Mouse (Mus musculus): ENCODE data around the gene Slc26a5. TPM values are rescaled to one million over a fixed set of nuclear protein-coding genes. Genes with fewer than 3 reads are reported as not detected.

Gene Slc26a5
- polyA plus RNA-seq, 1 experiment from 2014 or later: not detected

- 66% methylated on average over 3 of the region's 3 CpGs for WGBS
These were observed 33.6 kb downstream of the Slc26a5 start for GRCm38 (mm10) chr5:21831761-21832160.

GRCm38 (mm10) chr5:21828855-21829254, 36.5 kb downstream of the Slc26a5 start:
- 66% methylated on average over 4 of the region's 4 CpGs for WGBS
- Histone ChIP-seq H3K4me1 (ENCODE audit: control insufficient read depth, insufficient read depth, low read length) (no peaks in the 10 kb centered on the region), H3K9me3 (ENCODE audit: control insufficient read depth, low read length) (no peaks in the 10 kb centered on the region), H3K4me3 (ENCODE audit: low read depth, low read length) (no peak overlapping the region), H3K4me2 (ENCODE audit: low read depth, low read length) (no peak overlapping the region), H3K36me3 (ENCODE audit: control insufficient read depth, insufficient read depth, low read length) (no peaks in the 10 kb centered on the region), H3K27ac (replicated peaks; ENCODE audit: low read depth, low read length) (no peak overlapping the region), H3K27me3 (replicated peaks; ENCODE audit: control insufficient read depth, insufficient read depth, low read length) (no peaks in the 10 kb centered on the region), H3K9ac (ENCODE audit: low read depth, low read length) (no peak overlapping the region)
- DNase-seq (ENCODE audit: low spot score) (no peak), ATAC-seq (ENCODE audit: low read depth) (no peak)

More at GRCm38 (mm10) chr5:21831761-21832160, 33.6 kb downstream of the Slc26a5 start:
- ATAC-seq (ENCODE audit: low read depth) (no peak), DNase-seq (ENCODE audit: low spot score) (no peak)
- H3K4me3 ChIP-seq (ENCODE audit: low read depth, low read length): no peak overlapping the region
- no peak overlapping the region for H3K4me2 ChIP-seq (ENCODE audit: low read depth, low read length)
- no peaks in the 10 kb centered on the region for H3K27me3 ChIP-seq (replicated peaks; ENCODE audit: control insufficient read depth, insufficient read depth, low read length)
- no peak overlapping the region for H3K9ac ChIP-seq (ENCODE audit: low read depth, low read length)
- H3K4me1 ChIP-seq (ENCODE audit: control insufficient read depth, insufficient read depth, low read length): no peaks in the 10 kb centered on the region
- no peaks in the 10 kb centered on the region for H3K9me3 ChIP-seq (ENCODE audit: control insufficient read depth, low read length)
- H3K27ac ChIP-seq (replicated peaks; ENCODE audit: low read depth, low read length): no peak overlapping the region
- H3K36me3 ChIP-seq (ENCODE audit: control insufficient read depth, insufficient read depth, low read length): no peaks in the 10 kb centered on the region

GRCm38 (mm10) chr5:21827643-21828042, 37.8 kb downstream of the Slc26a5 start:
- Histone ChIP-seq H3K27ac (replicated peaks; ENCODE audit: low read depth, low read length) (no peak overlapping the region), H3K9me3 (ENCODE audit: control insufficient read depth, low read length) (no peaks in the 10 kb centered on the region), H3K4me1 (ENCODE audit: control insufficient read depth, insufficient read depth, low read length) (no peaks in the 10 kb centered on the region), H3K4me3 (ENCODE audit: low read depth, low read length) (no peak overlapping the region), H3K4me2 (ENCODE audit: low read depth, low read length) (no peak overlapping the region), H3K9ac (ENCODE audit: low read depth, low read length) (no peak overlapping the region), H3K27me3 (replicated peaks; ENCODE audit: control insufficient read depth, insufficient read depth, low read length) (no peaks in the 10 kb centered on the region), H3K36me3 (ENCODE audit: control insufficient read depth, insufficient read depth, low read length) (no peaks in the 10 kb centered on the region)
- ATAC-seq (ENCODE audit: low read depth): peak; percentile 50; the same call in 1 of the 2 replicates
- peak; percentile 13 for DNase-seq (ENCODE audit: low spot score)
- 13% methylated on average over 6 of the region's 6 CpGs for WGBS

GRCm38 (mm10) chr5:21826370-21826769, 39.0 kb downstream of the Slc26a5 start:
- no peaks in the 10 kb centered on the region for H3K36me3 ChIP-seq (ENCODE audit: control insufficient read depth, insufficient read depth, low read length)
- no peaks in the 10 kb centered on the region for H3K27me3 ChIP-seq (replicated peaks; ENCODE audit: control insufficient read depth, insufficient read depth, low read length)
- no peaks in the 10 kb centered on the region for H3K9me3 ChIP-seq (ENCODE audit: control insufficient read depth, low read length)
- H3K4me3 ChIP-seq (ENCODE audit: low read depth, low read length): no peak overlapping the region
- DNase-seq (ENCODE audit: low spot score) (no peak), ATAC-seq (ENCODE audit: low read depth) (no peak)
- 36% methylated on average over 7 of the region's 7 CpGs for WGBS
- H3K4me1 ChIP-seq (ENCODE audit: control insufficient read depth, insufficient read depth, low read length): no peaks in the 10 kb centered on the region
- H3K4me2 ChIP-seq (ENCODE audit: low read depth, low read length): no peak overlapping the region
- H3K9ac ChIP-seq (ENCODE audit: low read depth, low read length): no peak overlapping the region
- no peak overlapping the region for H3K27ac ChIP-seq (replicated peaks; ENCODE audit: low read depth, low read length)

GRCm38 (mm10) chr5:21813994-21814393, 51.4 kb downstream of the Slc26a5 start:
- no peak overlapping the region for H3K4me3 ChIP-seq (ENCODE audit: low read depth, low read length)
- WGBS: 41% methylated on average over 1 of the region's 1 CpGs
- ATAC-seq (ENCODE audit: low read depth): no peak

GRCm38 (mm10) chr5:21810924-21811323, 54.5 kb downstream of the Slc26a5 start:
- no peak overlapping the region for H3K4me2 ChIP-seq (ENCODE audit: low read depth, low read length)
- no peaks in the 10 kb centered on the region for H3K9me3 ChIP-seq (ENCODE audit: control insufficient read depth, low read length)
- ATAC-seq (ENCODE audit: low read depth) (no peak), DNase-seq (ENCODE audit: low spot score) (no peak)
- no peak overlapping the region for H3K9ac ChIP-seq (ENCODE audit: low read depth, low read length)
- no peaks in the 10 kb centered on the region for H3K4me1 ChIP-seq (ENCODE audit: control insufficient read depth, insufficient read depth, low read length)
- 66% methylated on average over 10 of the region's 10 CpGs for WGBS
- H3K36me3 ChIP-seq (ENCODE audit: control insufficient read depth, insufficient read depth, low read length): no peaks in the 10 kb centered on the region
- H3K27ac ChIP-seq (replicated peaks; ENCODE audit: low read depth, low read length): no peak overlapping the region
- no peaks in the 10 kb centered on the region for H3K27me3 ChIP-seq (replicated peaks; ENCODE audit: control insufficient read depth, insufficient read depth, low read length)
- no peak overlapping the region for H3K4me3 ChIP-seq (ENCODE audit: low read depth, low read length)

More at GRCm38 (mm10) chr5:21813994-21814393, 51.4 kb downstream of the Slc26a5 start:
- Histone ChIP-seq H3K9ac (ENCODE audit: low read depth, low read length) (no peak overlapping the region), H3K4me1 (ENCODE audit: control insufficient read depth, insufficient read depth, low read length) (no peaks in the 10 kb centered on the region), H3K36me3 (ENCODE audit: control insufficient read depth, insufficient read depth, low read length) (no peaks in the 10 kb centered on the region), H3K27me3 (replicated peaks; ENCODE audit: control insufficient read depth, insufficient read depth, low read length) (no peaks in the 10 kb centered on the region), H3K4me2 (ENCODE audit: low read depth, low read length) (no peak overlapping the region), H3K9me3 (ENCODE audit: control insufficient read depth, low read length) (no peaks in the 10 kb centered on the region), H3K27ac (replicated peaks; ENCODE audit: low read depth, low read length) (no peak overlapping the region)
- no peak for DNase-seq (ENCODE audit: low spot score)

- WGBS: 90% methylated on average over 4 of the region's 4 CpGs
- Histone ChIP-seq H3K36me3 (ENCODE audit: control insufficient read depth, insufficient read depth, low read length) (peaks cover 40% of the 10 kb centered on the region), H3K9ac (ENCODE audit: low read depth, low read length) (no peak overlapping the region), H3K4me2 (ENCODE audit: low read depth, low read length) (no peak overlapping the region), H3K27me3 (replicated peaks; ENCODE audit: control insufficient read depth, insufficient read depth, low read length) (no peaks in the 10 kb centered on the region), H3K4me1 (ENCODE audit: control insufficient read depth, insufficient read depth, low read length) (no peaks in the 10 kb centered on the region), H3K27ac (replicated peaks; ENCODE audit: low read depth, low read length) (no peak overlapping the region), H3K4me3 (ENCODE audit: low read depth, low read length) (no peak overlapping the region), H3K9me3 (ENCODE audit: control insufficient read depth, low read length) (no peaks in the 10 kb centered on the region)
- ATAC-seq (ENCODE audit: low read depth) (no peak), DNase-seq (ENCODE audit: low spot score) (no peak)
These were observed 60.6 kb downstream of the Slc26a5 start for GRCm38 (mm10) chr5:21804837-21805236.

- no peak overlapping the region for H3K27ac ChIP-seq (replicated peaks; ENCODE audit: low read depth, low read length)
- peaks cover 50% of the 10 kb centered on the region for H3K36me3 ChIP-seq (ENCODE audit: control insufficient read depth, insufficient read depth, low read length)
- no peak overlapping the region for H3K4me2 ChIP-seq (ENCODE audit: low read depth, low read length)
- no peak overlapping the region for H3K4me3 ChIP-seq (ENCODE audit: low read depth, low read length)
- H3K4me1 ChIP-seq (ENCODE audit: control insufficient read depth, insufficient read depth, low read length): no peaks in the 10 kb centered on the region
- H3K9me3 ChIP-seq (ENCODE audit: control insufficient read depth, low read length): no peaks in the 10 kb centered on the region
- ATAC-seq (ENCODE audit: low read depth) (no peak), DNase-seq (ENCODE audit: low spot score) (no peak)
- no peak overlapping the region for H3K9ac ChIP-seq (ENCODE audit: low read depth, low read length)
- H3K27me3 ChIP-seq (replicated peaks; ENCODE audit: control insufficient read depth, insufficient read depth, low read length): no peaks in the 10 kb centered on the region
- WGBS: 95% methylated on average over 12 of the region's 12 CpGs
These were observed 61.7 kb downstream of the Slc26a5 start for GRCm38 (mm10) chr5:21803691-21804188.

GRCm38 (mm10) chr5:21802907-21803306, 62.5 kb downstream of the Slc26a5 start:
- Histone ChIP-seq H3K4me1 (ENCODE audit: control insufficient read depth, insufficient read depth, low read length) (no peaks in the 10 kb centered on the region), H3K9me3 (ENCODE audit: control insufficient read depth, low read length) (no peaks in the 10 kb centered on the region), H3K27ac (replicated peaks; ENCODE audit: low read depth, low read length) (no peak overlapping the region), H3K27me3 (replicated peaks; ENCODE audit: control insufficient read depth, insufficient read depth, low read length) (no peaks in the 10 kb centered on the region), H3K36me3 (ENCODE audit: control insufficient read depth, insufficient read depth, low read length) (peaks cover 55% of the 10 kb centered on the region), H3K9ac (ENCODE audit: low read depth, low read length) (no peak overlapping the region), H3K4me3 (ENCODE audit: low read depth, low read length) (no peak overlapping the region), H3K4me2 (ENCODE audit: low read depth, low read length) (no peak overlapping the region)
- no peak for DNase-seq (ENCODE audit: low spot score)
- no peak for ATAC-seq (ENCODE audit: low read depth)
- 93% methylated on average over 9 of the region's 9 CpGs for WGBS
